Mouse (Mus musculus): ENCODE measurements at regions not wholly inside any gene's neighbourhood (a gene's known extent, or its start where the extent isn't known, plus 50 kb on each side); places are given as distances from the start of the nearest gene placed in this dataset.

DNA sequence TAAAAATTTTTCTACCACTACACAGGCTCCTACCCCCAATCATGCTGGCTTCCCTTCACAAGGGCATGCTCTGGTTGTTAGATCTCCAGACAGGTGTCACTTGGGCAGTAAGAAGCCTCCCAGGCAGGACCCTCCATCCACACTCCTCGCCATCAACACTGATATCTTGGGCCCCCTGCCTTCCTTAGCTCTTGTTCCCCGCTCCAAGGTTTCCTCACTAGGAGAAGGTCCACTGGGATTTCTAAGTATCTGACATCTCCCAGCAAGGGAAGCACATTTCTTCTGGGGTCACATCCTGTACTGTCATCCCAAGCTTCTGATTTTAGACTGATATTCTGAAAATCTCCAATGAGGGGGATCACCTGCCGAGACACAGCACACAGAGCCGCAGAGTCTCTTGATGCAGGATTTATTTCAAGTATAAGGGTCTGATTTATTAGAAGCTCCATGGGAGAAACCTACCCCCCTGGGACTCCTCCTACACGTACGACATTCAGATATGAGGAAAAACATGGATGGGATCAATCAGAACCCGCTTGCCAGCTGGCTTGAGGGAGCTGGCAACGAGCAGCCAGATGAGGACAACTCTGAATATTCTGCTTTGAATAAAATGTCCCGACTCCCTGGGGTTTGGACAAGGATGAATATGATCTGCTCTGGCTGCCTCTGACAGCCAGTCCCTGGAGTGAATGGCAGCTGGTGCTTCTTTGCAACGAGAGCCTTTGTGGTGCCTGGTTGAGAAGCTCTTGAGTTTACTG, 322.8 kb downstream of the Vps13c start:
- no peak overlapping the region for H3K4me3 ChIP-seq
- H3K27me3 ChIP-seq = no peaks in the 10 kb centered on the region
- no peak overlapping the region for H3K9ac ChIP-seq
- no peaks in the 10 kb centered on the region for H3K4me1 ChIP-seq (replicated peaks)
- no peak for ATAC-seq (replicated peaks; ENCODE audit: insufficient number of reproducible peaks, insufficient read depth, low FRiP score, low read depth)
- 70% methylated on average over 10 of the region's 10 CpGs for WGBS
- H3K4me2 ChIP-seq = no peak overlapping the region
- H3K27ac ChIP-seq = no peak overlapping the region
- no peaks in the 10 kb centered on the region for H3K9me3 ChIP-seq (replicated peaks)
- H3K36me3 ChIP-seq = no peaks in the 10 kb centered on the region

DNA sequence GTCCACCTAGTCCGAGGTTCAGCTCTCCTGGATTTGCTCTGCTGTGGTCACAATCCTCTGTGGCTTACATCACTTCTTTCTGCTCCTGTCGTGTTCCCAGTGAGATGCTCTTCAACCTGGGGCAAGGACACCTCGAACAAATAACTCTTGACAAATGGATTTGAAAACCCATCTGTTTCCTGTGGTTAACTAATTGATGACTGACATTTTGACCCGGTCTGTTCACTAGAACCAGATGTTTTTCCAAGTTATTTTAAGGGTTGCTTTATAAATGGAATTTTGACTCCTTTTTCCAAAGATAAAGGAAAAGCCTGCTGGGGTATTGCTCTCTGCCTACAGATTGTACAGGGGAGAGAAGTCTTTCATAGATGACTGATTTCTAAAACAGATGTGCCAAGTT, 326.4 kb downstream of the Vps13c start:
- no peak overlapping the region for H3K4me2 ChIP-seq
- no peaks in the 10 kb centered on the region for H3K36me3 ChIP-seq
- no peak for ATAC-seq (replicated peaks; ENCODE audit: insufficient number of reproducible peaks, insufficient read depth, low FRiP score, low read depth)
- H3K4me1 ChIP-seq (replicated peaks) = no peaks in the 10 kb centered on the region
- H3K27me3 ChIP-seq = no peaks in the 10 kb centered on the region
- H3K9me3 ChIP-seq (replicated peaks) = no peaks in the 10 kb centered on the region
- no peak overlapping the region for H3K4me3 ChIP-seq
- 44% methylated on average over 4 of the region's 4 CpGs for WGBS
- no peak overlapping the region for H3K9ac ChIP-seq
- H3K27ac ChIP-seq = no peak overlapping the region

- Histone ChIP-seq H3K27me3 (no peaks in the 10 kb centered on the region), H3K9me3 (replicated peaks) (no peaks in the 10 kb centered on the region), H3K36me3 (no peaks in the 10 kb centered on the region), H3K4me1 (replicated peaks) (no peaks in the 10 kb centered on the region), H3K4me2 (no peak overlapping the region), H3K4me3 (no peak overlapping the region), H3K9ac (no peak overlapping the region), H3K27ac (no peak overlapping the region)
- no peak for ATAC-seq (replicated peaks; ENCODE audit: insufficient number of reproducible peaks, insufficient read depth, low FRiP score, low read depth)
These were observed 348.7 kb downstream of the Vps13c start for GRCm38 (mm10) chr9:68188921-68189320.

GRCm38 (mm10) chr9:68199831-68200230, 359.6 kb downstream of the Vps13c start:
- H3K4me1 ChIP-seq (replicated peaks) = no peaks in the 10 kb centered on the region
- no peaks in the 10 kb centered on the region for H3K9me3 ChIP-seq (replicated peaks)
- H3K9ac ChIP-seq = no peak overlapping the region
- 74% methylated on average over 4 of the region's 4 CpGs for WGBS
- H3K36me3 ChIP-seq = no peaks in the 10 kb centered on the region
- ATAC-seq (replicated peaks; ENCODE audit: insufficient number of reproducible peaks, insufficient read depth, low FRiP score, low read depth) = no peak
- no peaks in the 10 kb centered on the region for H3K27me3 ChIP-seq
- no peak overlapping the region for H3K4me2 ChIP-seq
- H3K27ac ChIP-seq = no peak overlapping the region
- H3K4me3 ChIP-seq = no peak overlapping the region

GRCm38 (mm10) chr9:68201031-68201430, 360.8 kb downstream of the Vps13c start:
- Histone ChIP-seq H3K27ac (no peak overlapping the region), H3K27me3 (no peaks in the 10 kb centered on the region), H3K4me3 (no peak overlapping the region), H3K4me2 (no peak overlapping the region), H3K9me3 (replicated peaks) (no peaks in the 10 kb centered on the region), H3K9ac (no peak overlapping the region), H3K36me3 (no peaks in the 10 kb centered on the region), H3K4me1 (replicated peaks) (no peaks in the 10 kb centered on the region)
- WGBS = 68% methylated on average over 5 of the region's 5 CpGs
- ATAC-seq (replicated peaks; ENCODE audit: insufficient number of reproducible peaks, insufficient read depth, low FRiP score, low read depth) = no peak

DNA sequence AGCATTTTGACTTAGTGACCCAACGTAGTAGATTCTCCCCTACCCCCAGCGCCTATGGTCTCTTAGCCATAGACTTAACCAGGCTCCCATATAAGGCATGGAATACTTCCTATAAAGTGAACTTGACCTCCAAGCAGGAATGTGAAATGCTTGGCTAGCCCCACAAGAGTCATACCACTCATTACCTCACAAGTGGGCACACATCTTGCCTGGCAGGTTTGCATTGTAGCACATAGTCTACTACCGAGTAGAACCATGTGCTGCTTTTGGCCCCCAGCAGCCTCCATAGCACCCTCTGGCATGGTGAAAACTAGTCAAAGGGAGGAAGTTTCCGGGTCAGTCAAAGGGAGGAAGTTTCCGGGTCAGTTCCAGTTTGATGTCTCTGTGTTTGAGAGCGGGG, 385.5 kb downstream of the Vps13c start:
- no peak overlapping the region for H3K4me2 ChIP-seq
- no peak for ATAC-seq (replicated peaks; ENCODE audit: insufficient number of reproducible peaks, insufficient read depth, low FRiP score, low read depth)
- no peak overlapping the region for H3K4me3 ChIP-seq

GRCm38 (mm10) chr9:68231131-68231530, 390.9 kb downstream of the Vps13c start:
- Histone ChIP-seq H3K4me3 (no peak overlapping the region), H3K9ac (no peak overlapping the region), H3K27me3 (no peaks in the 10 kb centered on the region), H3K9me3 (replicated peaks) (no peaks in the 10 kb centered on the region), H3K27ac (no peak overlapping the region), H3K36me3 (no peaks in the 10 kb centered on the region), H3K4me1 (replicated peaks) (peaks cover 10% of the 10 kb centered on the region), H3K4me2 (no peak overlapping the region)
- whole genome bisulfite sequencing = 26% methylated on average over 3 of the region's 3 CpGs
- ATAC-seq (replicated peaks; ENCODE audit: insufficient number of reproducible peaks, insufficient read depth, low FRiP score, low read depth) = 0 out of 2 replicates have a peak, but pooled peaks have one; percentile 7

More for the DNA sequence above, 385.5 kb downstream of the Vps13c start:
- no peaks in the 10 kb centered on the region for H3K4me1 ChIP-seq (replicated peaks)
- H3K9ac ChIP-seq = no peak overlapping the region
- WGBS = 74% methylated on average over 6 of the region's 6 CpGs
- H3K36me3 ChIP-seq = no peaks in the 10 kb centered on the region
- no peak overlapping the region for H3K27ac ChIP-seq
- no peaks in the 10 kb centered on the region for H3K9me3 ChIP-seq (replicated peaks)
- no peaks in the 10 kb centered on the region for H3K27me3 ChIP-seq

- H3K27ac ChIP-seq = no peak overlapping the region
- H3K4me3 ChIP-seq = no peak overlapping the region
- no peaks in the 10 kb centered on the region for H3K27me3 ChIP-seq
- WGBS = 18% methylated on average over 12 of the region's 12 CpGs
- H3K4me1 ChIP-seq (replicated peaks) = peaks cover 14% of the 10 kb centered on the region
- no peak for ATAC-seq (replicated peaks; ENCODE audit: insufficient number of reproducible peaks, insufficient read depth, low FRiP score, low read depth)
- H3K4me2 ChIP-seq = peak overlapping the region; percentile 36; the same call in 1 of the 2 replicates
- no peak overlapping the region for H3K9ac ChIP-seq
- no peaks in the 10 kb centered on the region for H3K36me3 ChIP-seq
- H3K9me3 ChIP-seq (replicated peaks) = no peaks in the 10 kb centered on the region
These were observed 394.9 kb downstream of the Vps13c start for GRCm38 (mm10) chr9:68234979-68235649.

- no peak for ATAC-seq (replicated peaks; ENCODE audit: insufficient number of reproducible peaks, insufficient read depth, low FRiP score, low read depth)
These were observed 398.9 kb downstream of the Vps13c start for GRCm38 (mm10) chr9:68239121-68239520.

DNA sequence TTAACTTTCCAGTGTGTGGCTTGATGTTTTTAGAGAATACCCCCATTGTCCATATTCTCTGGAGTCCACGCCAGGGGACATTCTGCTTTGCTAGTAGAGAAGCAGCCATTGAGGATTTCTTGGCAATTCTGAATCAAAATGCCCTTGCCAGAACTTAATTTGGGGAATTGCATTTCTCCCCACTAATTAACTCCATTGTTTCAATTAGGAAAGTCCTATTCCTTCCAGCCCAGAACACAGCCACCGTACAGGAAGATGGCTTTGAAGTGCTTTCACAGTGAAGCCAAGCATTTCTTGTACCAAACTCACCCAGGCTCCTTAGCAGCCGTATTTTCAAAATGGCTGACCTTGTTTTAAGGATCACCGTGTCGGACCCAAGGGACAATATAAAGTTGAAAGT, 399.4 kb downstream of the Vps13c start:
- H3K27ac ChIP-seq = no peak overlapping the region
- H3K4me1 ChIP-seq (replicated peaks) = peaks cover 9% of the 10 kb centered on the region
- no peaks in the 10 kb centered on the region for H3K9me3 ChIP-seq (replicated peaks)
- 91% methylated on average over 5 of the region's 5 CpGs for WGBS
- no peak overlapping the region for H3K4me2 ChIP-seq
- no peaks in the 10 kb centered on the region for H3K36me3 ChIP-seq
- ATAC-seq (replicated peaks; ENCODE audit: insufficient number of reproducible peaks, insufficient read depth, low FRiP score, low read depth) = no peak
- no peak overlapping the region for H3K4me3 ChIP-seq
- no peak overlapping the region for H3K9ac ChIP-seq
- H3K27me3 ChIP-seq = no peaks in the 10 kb centered on the region

More at GRCm38 (mm10) chr9:68239121-68239520, 398.9 kb downstream of the Vps13c start:
- H3K36me3 ChIP-seq = no peaks in the 10 kb centered on the region
- H3K4me3 ChIP-seq = no peak overlapping the region
- H3K9me3 ChIP-seq (replicated peaks) = no peaks in the 10 kb centered on the region
- H3K4me2 ChIP-seq = no peak overlapping the region
- no peaks in the 10 kb centered on the region for H3K27me3 ChIP-seq
- peaks cover 12% of the 10 kb centered on the region for H3K4me1 ChIP-seq (replicated peaks)
- no peak overlapping the region for H3K9ac ChIP-seq
- H3K27ac ChIP-seq = no peak overlapping the region

DNA sequence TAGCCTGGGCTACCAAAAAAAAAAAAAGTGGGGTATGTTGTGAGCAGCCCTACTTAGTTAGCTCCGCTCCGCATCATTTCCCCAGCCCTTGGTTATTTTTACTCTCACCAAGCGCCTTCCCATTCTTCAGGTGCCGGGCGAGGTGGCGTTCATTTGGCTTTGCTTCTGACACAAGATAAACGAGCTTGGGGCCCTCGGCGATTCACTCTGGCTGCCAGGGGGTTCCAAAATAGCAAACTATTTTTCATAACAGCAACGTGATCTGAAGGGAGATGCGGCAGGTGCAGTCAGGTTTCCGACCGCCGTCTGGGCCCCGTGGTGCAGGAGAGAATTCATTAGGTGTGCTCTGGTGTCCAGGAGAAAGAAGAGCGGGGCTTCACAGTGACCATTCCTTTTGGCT, 403.6 kb upstream of the Rora start:
- Histone ChIP-seq H3K9me3 (replicated peaks) (no peaks in the 10 kb centered on the region), H3K36me3 (no peaks in the 10 kb centered on the region), H3K4me1 (replicated peaks) (0 out of 2 replicates have a peak, but pooled peaks cover 2% of the 10 kb centered on the region), H3K4me2 (no peak overlapping the region), H3K9ac (no peak overlapping the region), H3K27me3 (no peaks in the 10 kb centered on the region), H3K4me3 (no peak overlapping the region), H3K27ac (no peak overlapping the region)
- ATAC-seq (replicated peaks; ENCODE audit: insufficient number of reproducible peaks, insufficient read depth, low FRiP score, low read depth) = no peak
- WGBS = 67% methylated on average over 16 of the region's 16 CpGs

DNA sequence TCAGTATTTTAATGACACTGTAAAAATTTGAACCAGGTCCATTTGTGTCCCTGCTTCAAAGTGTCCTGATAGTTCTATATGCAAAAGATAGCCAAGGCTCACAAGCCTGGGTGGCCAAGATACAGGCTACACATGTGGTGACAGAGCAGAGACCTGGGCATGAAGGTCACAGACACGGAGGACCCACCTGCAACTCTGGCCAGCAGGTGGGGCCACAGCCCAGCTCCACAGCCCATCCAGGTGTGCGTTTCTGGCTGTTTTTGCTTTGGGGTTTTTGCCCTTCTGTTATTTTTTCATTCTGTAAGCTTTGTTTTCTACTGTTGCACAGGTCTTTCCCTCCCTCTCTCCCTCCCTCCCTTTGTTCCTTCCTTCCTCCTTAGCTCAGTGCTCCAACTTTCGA, 399.4 kb upstream of the Rora start:
- ATAC-seq (replicated peaks; ENCODE audit: insufficient number of reproducible peaks, insufficient read depth, low FRiP score, low read depth) = no peak
- WGBS = 47% methylated on average over 3 of the region's 3 CpGs

More for the DNA sequence above, 399.4 kb upstream of the Rora start:
- H3K27me3 ChIP-seq = no peaks in the 10 kb centered on the region
- H3K36me3 ChIP-seq = no peaks in the 10 kb centered on the region
- no peak overlapping the region for H3K4me2 ChIP-seq
- no peak overlapping the region for H3K9ac ChIP-seq
- no peak overlapping the region for H3K4me3 ChIP-seq
- no peaks in the 10 kb centered on the region for H3K4me1 ChIP-seq (replicated peaks)
- no peaks in the 10 kb centered on the region for H3K9me3 ChIP-seq (replicated peaks)
- H3K27ac ChIP-seq = no peak overlapping the region

Data from heart, embryonic 15.5 days (tissue).